Mouse (Mus musculus) bone marrow, adult 2 months (tissue): ENCODE results near the gene Ablim1.

Source experiments
- CTCF ChIP-seq: fragments of 200-500 bp; IDR thresholded peaks from 2 replicates; pipeline ENCODE4 v1.5.1; 2011; ENCODE audit warnings: low read length, control low read depth; ENCODE audit not compliant: control insufficient read depth, insufficient read depth
- POLR2A ChIP-seq: fragments of 200-500 bp; IDR thresholded peaks from 2 replicates; pipeline ENCODE4 v1.6.1; 2011; ENCODE audit warnings: low read depth, mild to moderate bottlenecking, control low read depth, low read length, borderline replicate concordance; ENCODE audit not compliant: control insufficient read depth

GRCm38 (mm10) chr19:57017785-57018179 lies 296.9 kb downstream of the Ablim1 start:
- TF ChIP-seq CTCF (no peak), POLR2A (no peak)
